Mouse (Mus musculus) liver, embryonic 14.5 days (tissue): ENCODE measurements around the gene Ift80. TPM values are rescaled to one million over a fixed set of nuclear protein-coding genes. Genes with fewer than 3 reads are reported as not detected.
A peak's percentile ranks its signal among the peaks of the same experiment; 100 is the strongest.

ENCODE experiments used
- ATAC-seq: fragments of 200-750 bp; cut with Nextera tagmentation; 2 replicates; pipeline ENCODE4 v1.8.0; 2017; ENCODE audit warnings: moderate number of reproducible peaks, mild to moderate bottlenecking, moderate library complexity; ENCODE audit not compliant: insufficient read depth
- DNase-seq, 3 experiments: peaks; one replicate each; pipeline ENCODE4 v3.0.0-alpha.2; 2012 to 2013; ENCODE audit warnings: low read depth in 3 of 3, low spot score in 3 of 3
- H3K27ac ChIP-seq: fragments of 300-500 bp; sonication (generic); 2 replicates; pipeline ENCODE4 v1.5.1; 2014; ENCODE audit warnings: moderate library complexity, mild to moderate bottlenecking, control low read depth, inconsistent platforms
- H3K27me3 ChIP-seq: fragments of 300-500 bp; sonication (generic); 2 replicates; pipeline ENCODE4 v1.6.1; 2014; ENCODE audit warnings: mild to moderate bottlenecking, low read length, moderate library complexity; ENCODE audit not compliant: control insufficient read depth, insufficient read depth
- H3K36me3 ChIP-seq: fragments of 300-500 bp; sonication (generic); replicated peaks from 2 replicates; pipeline ENCODE4 v1.6.1; 2014; ENCODE audit warnings: low read depth; ENCODE audit not compliant: control insufficient read depth, insufficient read depth
- H3K4me1 ChIP-seq, 2 experiments: fragments of 200-500 bp in 1 of 2; fragments of 300-500 bp in 1 of 2; sonication (generic) in 1 of 2; replicated peaks; 2 replicates each; pipeline ENCODE4 v1.6.1; 2012 to 2014; ENCODE audit warnings: antibody characterized with exemption in 1 of 2, inconsistent platforms in 1 of 2, low read length in 1 of 2; ENCODE audit not compliant: control insufficient read depth in 2 of 2, insufficient read depth in 2 of 2
- H3K4me2 ChIP-seq: fragments of 300-500 bp; sonication (generic); 2 replicates; pipeline ENCODE4 v1.6.1; 2014; ENCODE audit warnings: low read depth, mild to moderate bottlenecking, control low read depth, moderate library complexity
- H3K4me3 ChIP-seq, 2 experiments: fragments of 200-500 bp in 1 of 2; fragments of 300-500 bp in 1 of 2; sonication (generic) in 1 of 2; 2 replicates each; pipeline ENCODE4 v1.5.1; 2012 to 2014; ENCODE audit warnings: low read depth in 2 of 2, low read length in 2 of 2, mild to moderate bottlenecking in 2 of 2, control low read depth in 1 of 2, inconsistent platforms in 1 of 2, moderate library complexity in 1 of 2; ENCODE audit not compliant: insufficient read depth in 1 of 2
- H3K9ac ChIP-seq: fragments of 300-500 bp; sonication (generic); replicated peaks from 2 replicates; pipeline ENCODE4 v1.6.1; 2014; ENCODE audit warnings: mild to moderate bottlenecking, control low read depth, moderate library complexity
- H3K9me3 ChIP-seq: fragments of 300-500 bp; sonication (generic); 2 replicates; pipeline ENCODE4 v1.6.1; 2016; ENCODE audit warnings: low read length, mixed read lengths; ENCODE audit not compliant: control insufficient read depth
- CTCF ChIP-seq: IDR thresholded peaks from 2 replicates; pipeline ENCODE4 v1.5.1; 2016; ENCODE audit warnings: antibody characterized with exemption, low read depth, control low read depth
- EP300 ChIP-seq: IDR thresholded peaks from 2 replicates; pipeline ENCODE4 v1.6.1; 2016; ENCODE audit warnings: antibody characterized with exemption, low read depth
- WGBS: fragments of 180-500 bp; shearing (Covaris S2); extraction: QIAGEN DNeasy Blood & Tissue Kit; methylation state at CpG from one replicate; pipeline ENCODE4 v1.1.7; 2014; ENCODE audit not compliant: insufficient replicate concordance; 5-methylcytosine and 5-hydroxymethylcytosine counted together
- polyA plus RNA-seq, 2 experiments: library from polyadenylated mRNA; depleted of rRNA in 1 of 2; stranded (reverse) in 1 of 2; unstranded in 1 of 2; fragments of >200 nt; fragmentation: Nextera tagmentation in 1 of 2; extraction: Ambion mirVana in 1 of 2; gene quantifications; 2 replicates each; pipeline versions ENCODE4 v1.2.1 to v1.2.3; 2012 to 2014

The Ift80 gene
- polyA plus RNA-seq, 2 experiments: 6.2 to 7.8 TPM

DNA sequence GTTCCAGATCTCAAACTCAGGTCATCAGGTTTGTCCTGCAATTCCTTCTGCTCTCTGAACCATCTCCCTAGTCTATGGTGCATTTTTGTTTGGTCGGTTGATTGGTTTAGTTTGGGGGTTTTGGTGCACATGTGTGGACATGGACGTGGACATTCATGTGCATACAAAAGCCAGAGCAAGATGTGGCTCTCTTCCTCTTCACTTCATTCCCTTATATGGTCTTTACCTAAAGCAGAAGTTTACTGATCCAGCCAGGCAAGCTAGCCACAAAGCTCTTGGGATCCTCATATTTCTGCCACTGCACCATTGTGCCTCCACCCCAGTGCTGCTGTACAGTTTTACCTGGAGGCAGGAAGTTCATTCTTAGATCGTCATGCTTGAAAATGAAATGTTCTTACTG, 12.8 kb upstream of the Ift80 start:
- Histone ChIP-seq H3K9ac (no peak overlapping the region), H3K4me1 (no peaks in the 10 kb centered on the region), H3K4me2 (no peak overlapping the region), H3K27ac (no peak overlapping the region), H3K27me3 (no peaks in the 10 kb centered on the region), H3K36me3 (peaks cover 87% of the 10 kb centered on the region), H3K4me3 (no peak overlapping the region), H3K9me3 (no peaks in the 10 kb centered on the region)
- ATAC-seq (no peak), DNase-seq (no peak)
- TF ChIP-seq CTCF (no peak), EP300 (no peak)
- WGBS: 84% methylated on average over 3 of the region's 3 CpGs

DNA sequence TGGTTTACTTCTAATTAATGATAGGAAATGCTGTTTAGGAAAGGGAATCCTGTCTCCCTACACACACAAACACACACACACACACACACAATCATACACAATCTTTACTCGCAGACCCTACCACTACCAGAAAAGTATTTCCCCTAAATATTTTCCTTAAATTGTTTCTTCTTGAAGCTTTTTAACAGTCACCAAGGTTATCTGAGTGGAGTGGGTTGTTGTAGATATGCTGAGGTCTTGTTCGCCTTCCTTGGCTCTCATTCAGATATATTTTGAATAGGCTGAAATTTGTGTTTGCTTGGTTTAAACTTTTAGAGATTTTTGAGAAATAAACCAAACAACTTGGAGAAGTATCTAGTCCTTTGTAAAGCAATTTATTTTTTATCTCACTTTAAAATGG, 4.5 kb upstream of the Ift80 start:
- H3K36me3 ChIP-seq: peaks cover 37% of the 10 kb centered on the region
- no peak for TF ChIP-seq EP300
- TF ChIP-seq CTCF: no peak
- DNase-seq (no peak), ATAC-seq (no peak)
- WGBS: 53% methylated on average over 2 of the region's 2 CpGs
- H3K27me3 ChIP-seq: no peaks in the 10 kb centered on the region
- H3K4me1 ChIP-seq: peaks cover 3 to 6% of the 10 kb centered on the region in 2 experiments; a peak in 2 of 4 replicates
- H3K9me3 ChIP-seq: no peaks in the 10 kb centered on the region
- no peak overlapping the region; a peak in 1 of 4 replicates for H3K4me3 ChIP-seq
- no peak overlapping the region for H3K9ac ChIP-seq
- H3K4me2 ChIP-seq: peak overlapping the region; percentile 17; the same call in 1 of the 2 replicates
- H3K27ac ChIP-seq: no peak overlapping the region

DNA sequence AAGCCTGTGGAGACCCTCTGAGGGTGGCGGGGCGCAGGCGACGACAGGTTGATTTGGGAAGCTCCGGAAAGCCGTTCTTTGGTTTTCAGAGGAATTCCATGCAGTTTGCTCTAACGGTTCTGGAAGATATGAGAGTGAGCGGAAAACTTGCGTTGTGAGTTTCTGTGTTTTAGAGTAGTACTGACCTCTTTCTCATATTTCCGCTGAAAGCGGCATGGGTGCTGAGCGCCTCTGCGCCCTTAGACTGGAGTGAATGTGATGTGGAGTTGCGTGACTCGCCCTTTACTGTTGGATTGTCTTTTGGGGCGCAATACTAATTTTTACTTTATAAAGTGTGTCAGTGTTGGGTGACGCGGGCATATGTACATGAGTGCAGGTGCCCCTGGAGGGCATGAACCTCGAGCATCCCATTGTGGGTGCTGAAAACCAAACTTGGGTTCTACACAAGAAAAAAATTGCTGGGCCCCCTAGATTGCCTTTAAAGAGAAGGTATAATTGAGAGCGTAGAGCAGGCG, 1.9 kb upstream of the Ift80 start:
- TF ChIP-seq CTCF: no peak
- no peak for ATAC-seq
- WGBS: 4% methylated on average over 21 of the region's 21 CpGs

DNA sequence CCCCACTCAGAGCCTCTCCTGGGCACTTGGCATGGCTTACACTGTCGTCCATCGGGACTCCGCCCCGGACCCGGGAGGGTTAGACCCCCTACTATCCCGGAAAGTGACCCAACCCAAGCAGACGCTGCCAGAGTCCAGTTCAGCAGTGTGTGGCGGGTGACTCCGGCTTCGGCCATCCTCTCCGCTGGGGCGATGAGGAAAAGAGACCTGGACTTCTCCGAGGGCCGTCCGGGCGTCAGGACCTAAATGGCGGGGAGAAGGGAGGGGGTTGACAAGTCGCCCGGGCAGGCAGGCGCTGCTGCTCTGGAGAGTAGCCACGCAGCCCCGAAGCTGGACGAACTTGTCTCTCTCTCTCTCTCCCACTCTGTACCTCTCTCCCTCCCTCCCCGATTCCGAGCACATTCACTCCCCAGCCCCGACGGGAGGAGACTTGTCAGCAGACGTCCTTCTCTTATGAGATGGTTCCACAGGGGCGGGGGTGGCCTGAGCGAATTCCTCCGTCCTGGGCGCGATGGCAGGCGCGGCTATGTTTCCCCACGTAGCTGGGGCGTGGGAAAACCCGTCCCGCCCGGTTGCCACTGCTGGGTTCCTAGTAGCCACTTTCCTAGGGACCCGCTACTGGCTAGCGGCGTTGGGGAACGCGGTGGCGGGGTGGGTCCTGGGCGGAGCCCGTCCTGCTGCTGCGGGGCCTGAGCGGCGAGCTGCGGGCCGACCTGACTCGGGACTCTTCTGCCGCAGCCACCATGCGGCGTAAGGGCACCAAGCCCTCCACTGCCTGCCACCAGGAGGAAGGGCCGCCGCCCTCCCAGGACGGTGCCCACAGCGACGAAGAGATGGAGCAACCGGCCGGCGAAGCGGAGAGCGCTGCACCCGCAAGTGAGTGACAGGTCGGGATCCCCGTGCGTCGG, 1.2 kb upstream of the Ift80 start:
- H3K27ac ChIP-seq: peak overlapping the region; percentile 95
- H3K4me1 ChIP-seq: peaks cover 3 to 6% of the 10 kb centered on the region in 2 experiments; a peak in 3 of 4 replicates
- peak overlapping the region; percentile 100 for H3K9ac ChIP-seq
- no peaks in the 10 kb centered on the region for H3K27me3 ChIP-seq
- DNase-seq (peak; percentile 34 to 56 (median 50)), ATAC-seq (peak; percentile 56)
- TF ChIP-seq EP300 (no peak), CTCF (peak; percentile 65)
- peaks cover 21% of the 10 kb centered on the region for H3K36me3 ChIP-seq
- WGBS: under 1% methylated on average over 72 of the region's 72 CpGs
- H3K9me3 ChIP-seq: peaks cover 3% of the 10 kb centered on the region; the same call in 1 of the 2 replicates
- H3K4me2 ChIP-seq: peak overlapping the region; percentile 83
- peak overlapping the region; percentile 96 to 99 for H3K4me3 ChIP-seq

More for the DNA sequence above, 1.9 kb upstream of the Ift80 start:
- Histone ChIP-seq H3K36me3 (peaks cover 21% of the 10 kb centered on the region), H3K4me3 (peak overlapping the region; percentile 96 to 99), H3K4me2 (peak overlapping the region; percentile 83), H3K27ac (peak overlapping the region; percentile 95; the same call in 1 of the 2 replicates), H3K9me3 (peaks cover 3% of the 10 kb centered on the region; the same call in 1 of the 2 replicates), H3K9ac (peak overlapping the region; percentile 100), H3K4me1 (peaks cover 3 to 6% of the 10 kb centered on the region in 2 experiments; a peak in 3 of 4 replicates), H3K27me3 (no peaks in the 10 kb centered on the region)
- no peak for DNase-seq

DNA sequence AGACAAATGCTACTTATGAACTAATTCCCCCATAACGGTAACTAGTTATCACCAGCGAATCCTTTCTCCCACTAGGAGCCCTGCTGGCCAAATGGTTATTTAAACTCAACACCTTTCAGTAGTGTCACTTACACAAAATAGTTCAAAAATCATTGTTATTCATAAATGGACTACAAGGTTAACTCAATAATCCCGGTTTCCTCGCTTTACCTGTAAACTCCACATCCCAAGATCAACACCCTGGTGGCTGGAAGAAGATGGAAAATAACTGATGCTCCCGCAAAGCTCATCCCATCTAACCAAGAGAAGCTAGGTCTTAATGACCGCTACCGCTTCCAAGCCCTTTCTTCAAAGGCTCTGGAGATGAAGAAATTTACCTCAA, 324 bp downstream of the Ift80 start:
- H3K27ac ChIP-seq: peak overlapping the region; percentile 75

More for the DNA sequence above, 324 bp downstream of the Ift80 start:
- ATAC-seq (peak; percentile 5), DNase-seq (no peak)
- peaks cover 3% of the 10 kb centered on the region; the same call in 1 of the 2 replicates for H3K9me3 ChIP-seq
- peaks cover 15% of the 10 kb centered on the region for H3K36me3 ChIP-seq
- peak overlapping the region; percentile 76 for H3K4me2 ChIP-seq
- WGBS: under 1% methylated on average over 7 of the region's 7 CpGs
- H3K27me3 ChIP-seq: no peaks in the 10 kb centered on the region
- peak overlapping the region; percentile 78 for H3K9ac ChIP-seq
- H3K4me1 ChIP-seq: peaks cover 3% of the 10 kb centered on the region in 2 experiments; a peak in 3 of 4 replicates
- peak overlapping the region; percentile 97 to 99 for H3K4me3 ChIP-seq
- no peak for TF ChIP-seq EP300
- peak; percentile 28; the same call in 1 of the 2 replicates for TF ChIP-seq CTCF
